ENCODE assay signal across 19 mouse cellular contexts in genomic region chr11:79615871-79616270, GRCm38 (mm10). TPM values are rescaled to one million over a fixed set of nuclear protein-coding genes. Genes with fewer than 3 reads are reported as not detected.
A peak's percentile ranks its signal among the peaks of the same experiment; 100 is the strongest.
DNase-seq lines count a peak whose midpoint lies in the region; ATAC-seq and TF ChIP-seq lines count a peak whose summit lies in the region.
"Had no signal": no experiment of that assay in that cellular context is flagged by ENCODE, and none has a peak within 500 bp of the region (broad histone marks: within the 10 kb centered on the region; RNA-seq: fewer than 3 reads in every experiment).

No protein-coding gene starts in this region.

- DNase-seq in gastrocnemius, adult 2 months: peak; percentile 54
- no peak for DNase-seq in gastrocnemius, adult 8-10 months (ENCODE audit: low spot score in 2 of 2)
- DNase-seq in midbrain, embryonic 10.5 days (ENCODE audit: low spot score): no peak
- DNase-seq in thymus, postnatal 4 days: peak; percentile 52
- DNase-seq in thymus, adult 18-20 months: no peak
- no peak for DNase-seq in cerebellum, adult 9-11 months
- DNase-seq: adrenal gland, postnatal 36 days; cerebellum, adult 18-20 months; layer of hippocampus, adult 9-11 months had no signal

- H3K27me3 ChIP-seq in midbrain, embryonic 10.5 days (ENCODE audit: low read depth, poor library complexity, severe bottlenecking): no peaks in the 10 kb centered on the region
- H3K27me3 ChIP-seq in midbrain, embryonic 15.5 days (replicated peaks): no peaks in the 10 kb centered on the region
- H3K27me3 ChIP-seq: CH12.LX; intestine, embryonic 15.5 days; lung, embryonic 15.5 days had no signal

- no peak overlapping the region for H3K27ac ChIP-seq in gastrocnemius, adult 2 months
- H3K27ac ChIP-seq in midbrain, embryonic 10.5 days (replicated peaks): peak overlapping the region; percentile 84
- H3K27ac ChIP-seq in midbrain, embryonic 15.5 days: no peak overlapping the region
- peak overlapping the region; percentile 70 for H3K27ac ChIP-seq in olfactory bulb, adult 2 months (ENCODE audit: insufficient read depth, low read depth, low read length)
- H3K27ac ChIP-seq: hindbrain, embryonic 14.5 days; intestine, embryonic 15.5 days; liver, embryonic 14.5 days; lung, embryonic 15.5 days; macrophage had no signal

- no peak for TF ChIP-seq CTCF in gastrocnemius, adult 2 months (IDR thresholded peaks at IDR 0.05)
- TF ChIP-seq CTCF in olfactory bulb, adult 2 months (IDR thresholded peaks at IDR 0.05; ENCODE audit: insufficient read depth, low read depth, low read length): no peak

- intact Hi-C loops in gastrocnemius, adult 2 months (cut with DNase I): no loop called here

- H3K4me1 ChIP-seq in midbrain, embryonic 10.5 days: peaks cover 63% of the 10 kb centered on the region
- peaks cover 21% of the 10 kb centered on the region for H3K4me1 ChIP-seq in midbrain, embryonic 15.5 days
- peaks cover 51% of the 10 kb centered on the region for H3K4me1 ChIP-seq in olfactory bulb, adult 2 months (ENCODE audit: control insufficient read depth, insufficient read depth, low read length)

- no peak overlapping the region for H3K4me3 ChIP-seq in gastrocnemius, adult 2 months
- 0 out of 2 replicates have a peak overlapping the region, but pooled peaks have one; percentile 12 for H3K4me3 ChIP-seq in midbrain, embryonic 10.5 days
- no peak overlapping the region for H3K4me3 ChIP-seq in midbrain, embryonic 15.5 days
- no peak overlapping the region for H3K4me3 ChIP-seq in olfactory bulb, adult 2 months (ENCODE audit: insufficient read depth, low read depth, low read length)
- H3K4me3 ChIP-seq: intestine, embryonic 15.5 days; lung, embryonic 15.5 days had no signal

- H3K9ac ChIP-seq in midbrain, embryonic 15.5 days: no peak overlapping the region
- H3K9ac ChIP-seq: hindbrain, embryonic 14.5 days; intestine, embryonic 15.5 days; liver, embryonic 14.5 days; lung, embryonic 15.5 days had no signal

- 65% methylated on average over 5 of the region's 5 CpGs for WGBS in midbrain, embryonic 10.5 days
- WGBS in midbrain, embryonic 15.5 days: 67% methylated on average over 5 of the region's 5 CpGs
- WGBS in olfactory bulb, adult 2 months: 26% methylated on average over 5 of the region's 5 CpGs

- no peaks in the 10 kb centered on the region for H3K9me3 ChIP-seq in midbrain, embryonic 10.5 days (replicated peaks)
- no peaks in the 10 kb centered on the region for H3K9me3 ChIP-seq in midbrain, embryonic 15.5 days
- H3K9me3 ChIP-seq: intestine, embryonic 15.5 days; lung, embryonic 15.5 days had no signal

- no peak for ATAC-seq in midbrain, embryonic 15.5 days (replicated peaks)
- ATAC-seq: forebrain, embryonic 16.5 days; intestine, embryonic 15.5 days; midbrain, embryonic 16.5 days had no signal

- TF ChIP-seq POLR2A in olfactory bulb, adult 2 months (IDR thresholded peaks at IDR 0.05; ENCODE audit: insufficient read depth, low read depth, low read length): no peak

- peaks cover 14% of the 10 kb centered on the region for H3K36me3 ChIP-seq in midbrain, embryonic 10.5 days
- no peaks in the 10 kb centered on the region for H3K36me3 ChIP-seq in midbrain, embryonic 15.5 days (replicated peaks)
- H3K36me3 ChIP-seq: intestine, embryonic 15.5 days; lung, embryonic 15.5 days had no signal

- H3K4me2 ChIP-seq in midbrain, embryonic 15.5 days: no peak overlapping the region
- H3K4me2 ChIP-seq: hindbrain, embryonic 14.5 days; intestine, embryonic 15.5 days; lung, embryonic 15.5 days had no signal

RNA-seq across cellular contexts. Expression of gene Rab11fip4, which starts 24.9 kb away (rescaled TPM):
- under 1 TPM; 0.20 to 0.67 TPM for total RNA-seq in gastrocnemius, adult 2 months (2021)
- total RNA-seq in gastrocnemius, adult 8-10 months (2022): under 1 TPM; 0.10 to 0.81 (median 0.28) TPM
- polyA plus RNA-seq in midbrain, embryonic 10.5 days (2016; fragmentation: Nextera tagmentation; extraction: Ambion mirVana): 18.6 and 23.4 TPM in 2 replicates
- polyA plus RNA-seq in midbrain, embryonic 15.5 days (2015; fragmentation: Nextera tagmentation; extraction: Ambion mirVana): 29.5 and 32.9 TPM in 2 replicates
- polyA plus RNA-seq in olfactory bulb, adult 2 months (2012; ENCODE audit: insufficient read depth, insufficient read length, low replicate concordance, missing spikeins): 85.1 and 98.8 TPM in 2 replicates

Comparison
In these comparisons a context has a peak if more than half of its experiments do, and no peak if none do; other contexts are left out.
1. DNase-seq: peak in gastrocnemius, adult 2 months (single experiment) and thymus, postnatal 4 days (single experiment); none in gastrocnemius, adult 8-10 months (0 of 2), midbrain, embryonic 10.5 days (single experiment), thymus, adult 18-20 months (0 of 2) and cerebellum, adult 9-11 months (single experiment).
2. H3K27ac ChIP-seq: peak in midbrain, embryonic 10.5 days (single experiment) and olfactory bulb, adult 2 months (single experiment); none in gastrocnemius, adult 2 months (single experiment) and midbrain, embryonic 15.5 days (single experiment).